Comparison of ENCODE assay signal across 12 mouse cellular contexts in genomic region chr11:119306762-119307657, GRCm38 (mm10). TPM values are rescaled to one million over a fixed set of nuclear protein-coding genes. Genes with fewer than 3 reads are reported as not detected.
DNase-seq lines count a peak whose midpoint lies in the region.
"Had no signal": no experiment of that assay in that cellular context is flagged by ENCODE, and none has a peak within 500 bp of the region (broad histone marks: within the 10 kb centered on the region; RNA-seq: fewer than 3 reads in every experiment).

No protein-coding gene starts in this region.

- DNase-seq in heart, adult 11 months = peak; percentile 87
- DNase-seq in heart, adult 8-10 months (ENCODE audit: low spot score) = no peak
- peak; percentile 19 for DNase-seq in kidney, adult 11 months
- no peak for DNase-seq in kidney, postnatal 4 days
- DNase-seq in retina, postnatal 1 day = peak; percentile 28
- no peak for DNase-seq in retina, embryonic 14.5 days (ENCODE audit: low spot score)
- no peak for DNase-seq in spleen, adult 12 weeks (ENCODE audit: low spot score)
- DNase-seq in neural tube, embryonic 10.5 days (ENCODE audit: extremely low spot score, low spot score) = no peak
- DNase-seq: adrenal gland, postnatal 14 days; right cerebral cortex, adult 18-20 months; thymus, adult 2 months had no signal

RNA-seq across cellular contexts. Expression of gene Card14, which starts 0.6 kb away (rescaled TPM):
- total RNA-seq in heart, adult 8-10 months (2022) = under 1 TPM in 2 of 4 experiments, not detected in 2; 0.13 to 0.14 TPM
- total RNA-seq: common myeloid progenitor, adult 5-6 weeks had no signal

RNA-seq across cellular contexts. Expression of gene Eif4a3, which starts 7.1 kb away (rescaled TPM):
- total RNA-seq in heart, adult 8-10 months (2022) = 10 to 100 TPM; 57.7 to 77.2 (median 66.8) TPM

RNA-seq across cellular contexts. Expression of gene Gaa, which starts 39.3 kb away (rescaled TPM):
- total RNA-seq in heart, adult 8-10 months (2022) = 100 to 1,000 TPM; 108 to 126 (median 114) TPM

RNA-seq across cellular contexts. Expression of gene Sgsh, which starts 48.3 kb away (rescaled TPM):
- 1 to 10 TPM; 4.6 to 5.6 (median 5.3) TPM for total RNA-seq in heart, adult 8-10 months (2022)

RNA-seq across cellular contexts. Expression of gene Slc26a11, which starts 48.3 kb away (rescaled TPM):
- 1 to 10 TPM; 2.3 to 4.6 (median 3.1) TPM for total RNA-seq in heart, adult 8-10 months (2022)

Comparison
In these comparisons a context has a peak if more than half of its experiments do, and no peak if none do; other contexts are left out.
1. DNase-seq: peak in heart, adult 11 months (single experiment), kidney, adult 11 months (single experiment) and retina, postnatal 1 day (single experiment); none in heart, adult 8-10 months (single experiment), kidney, postnatal 4 days (0 of 2), retina, embryonic 14.5 days (single experiment), spleen, adult 12 weeks (single experiment) and neural tube, embryonic 10.5 days (single experiment).